Mouse (Mus musculus): ENCODE data around the gene Hk1.
"Not testable (repeated sequence)": the region's sequence is repeated elsewhere in the genome, so short reads cannot be mapped to it uniquely, and the experiment has no call there.

Hk1 gene

GRCm38 (mm10) chr10:62327572-62328317 lies 52.0 kb downstream of the Hk1 start:
- in situ Hi-C loops (cut with MboI; ENCODE audit: low pct_unique_long_range_greater_than_20kb in 1 of 2, low sequenced_read_pairs in 2 of 2, unreplicated experiment in 1 of 2) = no loop called here

DNA sequence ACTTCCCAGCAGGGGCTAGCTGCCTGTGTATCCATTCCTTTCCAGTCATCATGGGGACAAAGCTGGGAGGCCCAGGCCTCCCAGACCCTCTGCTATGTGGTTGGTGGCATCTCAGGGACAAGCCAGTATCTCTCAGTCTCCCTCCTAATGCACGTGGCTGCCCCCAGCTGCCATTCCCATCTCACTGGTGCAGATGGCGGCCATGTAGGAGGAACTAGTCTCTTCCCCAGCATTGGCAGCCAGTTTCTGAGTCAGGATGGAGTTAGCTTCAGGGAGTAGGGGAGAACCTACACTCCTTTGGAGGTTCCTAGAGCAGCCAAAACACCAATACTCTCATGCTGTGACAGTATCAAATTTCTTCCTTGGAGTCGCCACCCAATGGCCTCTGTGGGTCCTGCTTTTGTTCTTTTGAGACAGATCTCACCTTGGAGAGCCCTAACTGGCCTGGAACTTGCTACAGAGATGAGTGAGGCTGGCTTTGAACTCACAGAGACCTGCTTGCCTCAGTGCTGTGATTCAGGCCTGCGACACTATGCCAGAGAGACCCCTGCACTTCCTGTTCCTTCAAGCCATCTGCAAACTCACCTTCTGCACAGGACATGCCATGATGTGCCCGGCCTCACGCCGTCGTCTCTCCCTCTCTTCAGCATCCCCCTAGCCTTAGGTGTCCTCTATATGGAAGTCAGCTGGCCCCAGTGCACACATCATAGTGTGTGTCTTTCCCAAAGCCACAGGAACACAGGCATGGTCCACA lies 52.7 kb downstream of the Hk1 start:
- in situ Hi-C loops (cut with MboI; ENCODE audit: low pct_unique_long_range_greater_than_20kb in 1 of 2, low sequenced_read_pairs in 2 of 2, unreplicated experiment in 1 of 2) = no loop called here

- in situ Hi-C loops (cut with MboI; ENCODE audit: low pct_unique_long_range_greater_than_20kb in 1 of 2, low sequenced_read_pairs in 2 of 2, unreplicated experiment in 1 of 2) = no loop called here
These were observed 53.7 kb downstream of the Hk1 start for GRCm38 (mm10) chr10:62326002-62326401.

GRCm38 (mm10) chr10:62322821-62323220 lies 56.9 kb downstream of the Hk1 start:
- in situ Hi-C loops (cut with MboI; ENCODE audit: low pct_unique_long_range_greater_than_20kb in 1 of 2, low sequenced_read_pairs in 2 of 2, unreplicated experiment in 1 of 2) = not testable (repeated sequence)

GRCm38 (mm10) chr10:62321457-62321856 lies 58.3 kb downstream of the Hk1 start:
- in situ Hi-C loops (cut with MboI; ENCODE audit: low pct_unique_long_range_greater_than_20kb in 1 of 2, low sequenced_read_pairs in 2 of 2, unreplicated experiment in 1 of 2) = no loop called here

DNA sequence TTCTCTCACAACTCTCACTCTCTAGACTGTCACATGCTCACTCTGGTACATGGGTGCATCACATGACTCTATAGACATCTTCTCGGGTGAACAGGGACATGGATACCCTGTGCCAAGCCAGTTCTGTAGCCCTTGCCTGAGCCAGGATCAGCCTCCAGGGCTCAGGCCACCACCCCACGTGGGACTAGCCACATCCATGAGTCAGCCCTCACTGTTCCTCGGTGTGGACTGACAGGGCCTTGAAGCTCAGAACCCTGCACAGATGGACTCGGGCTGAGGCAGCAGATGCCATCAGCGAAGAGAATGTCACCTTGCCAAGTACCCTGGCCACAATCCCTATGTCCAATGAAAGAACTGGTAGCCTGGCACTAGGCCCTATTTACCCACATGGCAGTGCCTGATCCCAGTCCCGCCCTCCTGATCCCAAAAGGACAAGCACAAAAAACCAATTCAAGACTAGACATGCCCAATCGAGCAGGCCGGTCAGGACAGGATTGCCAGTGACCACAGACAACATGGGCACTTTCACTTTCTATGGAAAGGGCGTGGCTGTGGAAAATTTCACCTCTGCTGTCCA lies 59.2 kb downstream of the Hk1 start:
- in situ Hi-C loops (cut with MboI; ENCODE audit: low pct_unique_long_range_greater_than_20kb in 1 of 2, low sequenced_read_pairs in 2 of 2, unreplicated experiment in 1 of 2) = no loop called here

DNA sequence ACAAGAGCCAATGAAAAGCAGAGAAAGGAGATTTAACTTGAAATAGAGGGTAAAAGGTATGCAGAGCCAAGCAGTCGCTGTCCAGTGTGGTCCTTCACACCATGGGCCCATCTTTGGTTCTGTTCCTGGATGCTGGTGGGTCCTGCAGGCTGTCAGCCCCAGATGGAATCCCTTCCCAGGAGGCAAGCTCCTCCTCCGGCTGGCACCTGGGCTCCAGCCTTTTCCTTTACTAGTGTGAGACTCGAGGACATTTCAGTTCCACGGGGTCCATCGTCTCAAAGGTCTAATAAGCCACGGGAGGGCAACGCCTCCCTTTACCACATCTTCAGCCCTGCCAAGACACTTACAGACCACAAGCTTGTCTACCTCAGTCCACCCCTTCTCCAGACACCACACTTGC lies 60.6 kb downstream of the Hk1 start:
- in situ Hi-C loops (cut with MboI; ENCODE audit: low pct_unique_long_range_greater_than_20kb in 1 of 2, low sequenced_read_pairs in 2 of 2, unreplicated experiment in 1 of 2) = no loop called here

GRCm38 (mm10) chr10:62316467-62316866 lies 63.2 kb downstream of the Hk1 start:
- in situ Hi-C loops (cut with MboI; ENCODE audit: low pct_unique_long_range_greater_than_20kb in 1 of 2, low sequenced_read_pairs in 2 of 2, unreplicated experiment in 1 of 2) = no loop called here

GRCm38 (mm10) chr10:62313885-62314424 lies 65.8 kb downstream of the Hk1 start:
- in situ Hi-C loops (cut with MboI; ENCODE audit: low pct_unique_long_range_greater_than_20kb in 1 of 2, low sequenced_read_pairs in 2 of 2, unreplicated experiment in 1 of 2) = no loop called here

- in situ Hi-C loops (cut with MboI; ENCODE audit: low pct_unique_long_range_greater_than_20kb in 1 of 2, low sequenced_read_pairs in 2 of 2, unreplicated experiment in 1 of 2) = no loop called here
These were observed 66.6 kb downstream of the Hk1 start for GRCm38 (mm10) chr10:62313140-62313539.

DNA sequence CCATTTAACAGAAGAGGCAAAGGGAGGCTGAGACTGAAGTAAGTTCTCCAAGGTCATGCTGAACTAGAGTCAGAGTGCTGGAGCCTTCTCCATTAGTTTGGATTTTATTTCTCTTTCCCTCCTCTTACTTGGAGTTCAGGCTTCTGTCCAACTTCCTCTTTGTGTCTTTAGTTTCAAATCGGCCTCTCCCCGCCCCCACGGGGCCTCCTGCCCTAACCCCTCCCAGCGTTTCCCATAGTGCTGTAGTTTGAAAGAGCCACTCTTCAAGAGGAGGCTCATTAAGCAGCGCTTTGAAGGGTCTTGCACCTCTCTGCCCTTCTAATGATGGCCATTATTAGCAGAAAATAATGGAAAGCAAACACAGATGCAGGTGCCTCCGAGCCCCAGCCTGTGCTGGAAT lies 68.2 kb downstream of the Hk1 start:
- in situ Hi-C loops (cut with MboI; ENCODE audit: low pct_unique_long_range_greater_than_20kb in 1 of 2, low sequenced_read_pairs in 2 of 2, unreplicated experiment in 1 of 2) = no loop called here

GRCm38 (mm10) chr10:62310259-62311039 lies 69.3 kb downstream of the Hk1 start:
- in situ Hi-C loops (cut with MboI; ENCODE audit: low pct_unique_long_range_greater_than_20kb in 1 of 2, low sequenced_read_pairs in 2 of 2, unreplicated experiment in 1 of 2) = no loop called here

- in situ Hi-C loops (cut with MboI; ENCODE audit: low pct_unique_long_range_greater_than_20kb in 1 of 2, low sequenced_read_pairs in 2 of 2, unreplicated experiment in 1 of 2) = no loop called here
These were observed 70.1 kb downstream of the Hk1 start for GRCm38 (mm10) chr10:62309593-62309992.

- in situ Hi-C loops (cut with MboI; ENCODE audit: low pct_unique_long_range_greater_than_20kb in 1 of 2, low sequenced_read_pairs in 2 of 2, unreplicated experiment in 1 of 2) = no loop called here
These were observed 70.7 kb downstream of the Hk1 start for GRCm38 (mm10) chr10:62308896-62309491.

GRCm38 (mm10) chr10:62306483-62306882 lies 73.2 kb downstream of the Hk1 start:
- in situ Hi-C loops (cut with MboI; ENCODE audit: low pct_unique_long_range_greater_than_20kb in 1 of 2, low sequenced_read_pairs in 2 of 2, unreplicated experiment in 1 of 2) = no loop called here

DNA sequence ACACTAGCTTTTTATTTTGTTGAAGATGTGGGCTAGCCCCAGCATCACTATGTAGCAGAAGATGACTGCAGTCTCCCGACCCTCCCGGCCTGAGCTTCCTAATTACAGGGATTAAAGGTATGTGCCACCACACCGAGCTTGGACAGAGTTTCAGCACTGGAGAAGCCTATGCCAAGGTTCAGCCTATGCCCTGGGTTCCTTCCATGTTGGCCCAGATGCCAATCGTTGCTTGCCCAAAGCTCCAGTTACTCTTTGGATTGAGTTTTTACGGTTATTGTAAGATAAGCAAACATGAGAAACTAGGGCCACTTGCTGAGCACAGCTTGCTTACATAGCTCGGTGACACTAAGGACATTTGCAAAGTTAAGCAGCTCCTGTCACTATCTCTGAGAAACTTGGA lies 74.6 kb downstream of the Hk1 start:
- in situ Hi-C loops (cut with MboI; ENCODE audit: low pct_unique_long_range_greater_than_20kb in 1 of 2, low sequenced_read_pairs in 2 of 2, unreplicated experiment in 1 of 2) = no loop called here

- in situ Hi-C loops (cut with MboI; ENCODE audit: low pct_unique_long_range_greater_than_20kb in 1 of 2, low sequenced_read_pairs in 2 of 2, unreplicated experiment in 1 of 2) = no loop called here
These were observed 79.5 kb downstream of the Hk1 start for GRCm38 (mm10) chr10:62300006-62300827.

All from mouse embryonic stem cell (cell line).